Mouse (Mus musculus) lung, adult 2 months (tissue): ENCODE data around the gene Myl3.

ENCODE experiments used
- CTCF ChIP-seq: fragments of 200-500 bp; IDR thresholded peaks from 2 replicates; pipeline ENCODE4 v1.5.1; 2011; ENCODE audit warnings: mild to moderate bottlenecking, low read length, control low read depth; ENCODE audit not compliant: insufficient read depth
- POLR2A ChIP-seq: fragments of 200-500 bp; IDR thresholded peaks from 2 replicates; pipeline ENCODE4 v1.6.1; 2011; ENCODE audit warnings: low read depth, mild to moderate bottlenecking, control low read depth, low read length, borderline replicate concordance; ENCODE audit errors: extremely low read depth

GRCm38 (mm10) chr9:110722060-110722459 is 19.6 kb upstream of the Myl3 start:
- TF ChIP-seq CTCF (no peak), POLR2A (no peak)
